ENCODE assay signal across 7 mouse cellular contexts in genomic region chr17:78895394-78895793, GRCm38 (mm10). TPM values are rescaled to one million over a fixed set of nuclear protein-coding genes. Genes with fewer than 3 reads are reported as not detected.
DNase-seq lines count a peak whose midpoint lies in the region; ATAC-seq and TF ChIP-seq lines count a peak whose summit lies in the region.

No protein-coding gene starts in this region.

- no peaks in the 10 kb centered on the region for H3K9me3 ChIP-seq in kidney, postnatal 0 days (replicated peaks; ENCODE audit: low read length)

- H3K4me1 ChIP-seq in bone marrow, adult 2 months (ENCODE audit: control insufficient read depth, insufficient read depth, low read length): no peaks in the 10 kb centered on the region; the same call in 1 of the 2 replicates
- no peaks in the 10 kb centered on the region for H3K4me1 ChIP-seq in heart, adult 2 months (ENCODE audit: control insufficient read depth, insufficient read depth, low read length)
- no peaks in the 10 kb centered on the region for H3K4me1 ChIP-seq in kidney, postnatal 0 days (replicated peaks; ENCODE audit: insufficient read depth, low read length)

- DNase-seq in right cerebral cortex, adult 18-20 months: peak; percentile 24
- no peak for DNase-seq in right cerebral cortex, postnatal 25 days
- peak in 1 of 2 experiments; percentile 28 for DNase-seq in heart, adult 2 months
- peak; percentile 92 for DNase-seq in kidney, postnatal 0 days (ENCODE audit: low spot score)
- DNase-seq in lung, postnatal 36 days: peak; percentile 75
- DNase-seq in telencephalon, adult 2 months (ENCODE audit: low read depth, low spot score): peak; percentile 63

- no peak overlapping the region for H3K4me3 ChIP-seq in bone marrow, adult 2 months (replicated peaks; ENCODE audit: control insufficient read depth, low read depth, low read length)
- no peak overlapping the region for H3K4me3 ChIP-seq in heart, adult 2 months
- H3K4me3 ChIP-seq in kidney, postnatal 0 days (replicated peaks; ENCODE audit: low read depth, low read length): no peak overlapping the region

- no peak overlapping the region for H3K9ac ChIP-seq in heart, adult 2 months (ENCODE audit: low read depth, low read length)
- H3K9ac ChIP-seq in kidney, postnatal 0 days (ENCODE audit: low read depth, low read length): peak overlapping the region; percentile 43; the same call in 1 of the 2 replicates

- H3K79me2 ChIP-seq in heart, adult 2 months (replicated peaks; ENCODE audit: control insufficient read depth, insufficient read depth, low read length): no peaks in the 10 kb centered on the region

- H3K36me3 ChIP-seq in heart, adult 2 months (ENCODE audit: control insufficient read depth, insufficient read depth, low read length): no peaks in the 10 kb centered on the region
- no peaks in the 10 kb centered on the region for H3K36me3 ChIP-seq in kidney, postnatal 0 days (ENCODE audit: insufficient read depth, low read length)

- peak overlapping the region; percentile 52 for H3K4me2 ChIP-seq in kidney, postnatal 0 days (ENCODE audit: low read length)

- no peak overlapping the region for H3K27ac ChIP-seq in bone marrow, adult 2 months (ENCODE audit: control insufficient read depth, insufficient read depth, low read depth, low read length, poor library complexity)
- no peak overlapping the region for H3K27ac ChIP-seq in heart, adult 2 months
- H3K27ac ChIP-seq in kidney, postnatal 0 days: no peak overlapping the region

- peak; percentile 50 for TF ChIP-seq CTCF in bone marrow, adult 2 months (IDR thresholded peaks at IDR 0.05; ENCODE audit: control insufficient read depth, insufficient read depth, low read length)
- peak; percentile 59 for TF ChIP-seq CTCF in heart, adult 2 months (IDR thresholded peaks at IDR 0.05)
- TF ChIP-seq CTCF in kidney, postnatal 0 days (IDR thresholded peaks at IDR 0.05; ENCODE audit: low read depth): peak; percentile 76

- TF ChIP-seq POLR2A in bone marrow, adult 2 months (IDR thresholded peaks at IDR 0.05; ENCODE audit: borderline replicate concordance, control insufficient read depth, low read depth, low read length): no peak
- TF ChIP-seq POLR2A in heart, adult 2 months (IDR thresholded peaks at IDR 0.05; ENCODE audit: insufficient read depth, low read depth, low read length): no peak

- TF ChIP-seq EP300 in heart, adult 2 months (IDR thresholded peaks at IDR 0.05; ENCODE audit: insufficient read depth, low read depth, low read length): no peak

- WGBS in bone marrow, adult 2 months: under 1% methylated on average over 8 of the region's 8 CpGs
- WGBS in heart, adult 2 months: 12% methylated on average over 8 of the region's 8 CpGs
- WGBS in kidney, postnatal 0 days: 16% methylated on average over 8 of the region's 8 CpGs

- intact Hi-C loops in heart, adult 2 months (cut with DNase I): no loop called here

- no peak for ATAC-seq in kidney, postnatal 0 days (replicated peaks; ENCODE audit: low FRiP score, low read depth)

- H3K27me3 ChIP-seq in heart, adult 2 months (ENCODE audit: control insufficient read depth, insufficient read depth, low read length): no peaks in the 10 kb centered on the region
- H3K27me3 ChIP-seq in kidney, postnatal 0 days (ENCODE audit: insufficient read depth, low read length): no peaks in the 10 kb centered on the region

RNA-seq across cellular contexts. Expression of gene Sult6b1, which starts 11.4 kb away (rescaled TPM):
- polyA plus RNA-seq in bone marrow, adult 2 months (2011; ENCODE audit: insufficient read depth, insufficient read length, low replicate concordance, missing spikeins): not detected in 2 replicates
- not detected for total RNA-seq in heart, adult 2 months (2021)
- polyA plus RNA-seq in heart, adult 2 months (2012; rRNA removed): 0.26 TPM in 1 of 2 replicates, not detected in the other
- polyA plus RNA-seq in kidney, postnatal 0 days (2015; fragmentation: Nextera tagmentation; extraction: Ambion mirVana): 0.17 and 0.25 TPM in 2 replicates

RNA-seq across cellular contexts. Expression of gene Eif2ak2, which starts 13.0 kb away (rescaled TPM):
- 13.2 and 13.5 TPM in 2 replicates for polyA plus RNA-seq in bone marrow, adult 2 months (2011; ENCODE audit: insufficient read depth, insufficient read length, low replicate concordance, missing spikeins)
- total RNA-seq in heart, adult 2 months (2021): 1 to 10 TPM; 7.8 to 8.0 TPM
- 2.7 and 4.2 TPM in 2 replicates for polyA plus RNA-seq in heart, adult 2 months (2012; rRNA removed)
- polyA plus RNA-seq in kidney, postnatal 0 days (2015; fragmentation: Nextera tagmentation; extraction: Ambion mirVana): 12.9 and 15.3 TPM in 2 replicates

RNA-seq across cellular contexts. Expression of gene Cebpzos, which starts 20.9 kb away (rescaled TPM):
- polyA plus RNA-seq in bone marrow, adult 2 months (2011; ENCODE audit: insufficient read depth, insufficient read length, low replicate concordance, missing spikeins): 4.4 and 16.4 TPM in 2 replicates
- 10 to 100 TPM; 54.0 to 63.4 TPM for total RNA-seq in heart, adult 2 months (2021)
- polyA plus RNA-seq in heart, adult 2 months (2012; rRNA removed): 15.3 and 32.2 TPM in 2 replicates
- 145 and 146 TPM in 2 replicates for polyA plus RNA-seq in kidney, postnatal 0 days (2015; fragmentation: Nextera tagmentation; extraction: Ambion mirVana)

RNA-seq across cellular contexts. Expression of gene Cebpz, which starts 41.5 kb away (rescaled TPM):
- 15.3 and 19.6 TPM in 2 replicates for polyA plus RNA-seq in bone marrow, adult 2 months (2011; ENCODE audit: insufficient read depth, insufficient read length, low replicate concordance, missing spikeins)
- 10 to 100 TPM; 20.1 to 21.4 TPM for total RNA-seq in heart, adult 2 months (2021)
- polyA plus RNA-seq in heart, adult 2 months (2012; rRNA removed): 3.1 and 7.8 TPM in 2 replicates
- 58.9 and 64.4 TPM in 2 replicates for polyA plus RNA-seq in kidney, postnatal 0 days (2015; fragmentation: Nextera tagmentation; extraction: Ambion mirVana)

RNA-seq across cellular contexts. Expression of gene Ndufaf7, which starts 41.5 kb away (rescaled TPM):
- polyA plus RNA-seq in bone marrow, adult 2 months (2011; ENCODE audit: insufficient read depth, insufficient read length, low replicate concordance, missing spikeins): 20.7 and 27.7 TPM in 2 replicates
- 10 to 100 TPM; 48.2 to 48.4 TPM for total RNA-seq in heart, adult 2 months (2021)
- 12.6 and 29.1 TPM in 2 replicates for polyA plus RNA-seq in heart, adult 2 months (2012; rRNA removed)
- polyA plus RNA-seq in kidney, postnatal 0 days (2015; fragmentation: Nextera tagmentation; extraction: Ambion mirVana): 57.8 and 67.6 TPM in 2 replicates
